Mouse (Mus musculus): Measurements from ENCODE around the gene Rsrc1.
A peak's percentile ranks its signal among the peaks of the same experiment; 100 is the strongest.
"Not testable (repeated sequence)": the region's sequence is repeated elsewhere in the genome, so short reads cannot be mapped to it uniquely, and the experiment has no call there.

Rsrc1 gene

DNA sequence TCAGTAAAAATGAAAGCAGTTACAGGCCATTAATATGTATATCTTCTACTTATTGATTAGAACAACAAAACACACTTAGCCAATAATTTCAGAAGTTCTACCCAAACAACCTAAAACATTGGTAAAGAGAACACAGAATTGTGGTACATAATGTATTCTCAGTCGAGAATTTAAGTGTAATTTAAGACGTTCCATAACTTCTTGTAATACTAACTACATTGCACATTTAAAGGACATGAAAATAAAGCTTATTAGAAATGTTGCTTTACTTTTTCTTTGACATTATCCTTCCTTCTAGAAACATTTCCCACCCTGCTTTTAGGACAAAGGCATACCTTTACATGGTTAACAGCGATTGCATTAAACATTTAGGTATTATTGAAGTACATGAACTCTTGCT lies 2.3 kb downstream of the Rsrc1 start:
- no peak for DNase-seq (ENCODE audit: extremely low spot score, low read depth, low spot score)

DNA sequence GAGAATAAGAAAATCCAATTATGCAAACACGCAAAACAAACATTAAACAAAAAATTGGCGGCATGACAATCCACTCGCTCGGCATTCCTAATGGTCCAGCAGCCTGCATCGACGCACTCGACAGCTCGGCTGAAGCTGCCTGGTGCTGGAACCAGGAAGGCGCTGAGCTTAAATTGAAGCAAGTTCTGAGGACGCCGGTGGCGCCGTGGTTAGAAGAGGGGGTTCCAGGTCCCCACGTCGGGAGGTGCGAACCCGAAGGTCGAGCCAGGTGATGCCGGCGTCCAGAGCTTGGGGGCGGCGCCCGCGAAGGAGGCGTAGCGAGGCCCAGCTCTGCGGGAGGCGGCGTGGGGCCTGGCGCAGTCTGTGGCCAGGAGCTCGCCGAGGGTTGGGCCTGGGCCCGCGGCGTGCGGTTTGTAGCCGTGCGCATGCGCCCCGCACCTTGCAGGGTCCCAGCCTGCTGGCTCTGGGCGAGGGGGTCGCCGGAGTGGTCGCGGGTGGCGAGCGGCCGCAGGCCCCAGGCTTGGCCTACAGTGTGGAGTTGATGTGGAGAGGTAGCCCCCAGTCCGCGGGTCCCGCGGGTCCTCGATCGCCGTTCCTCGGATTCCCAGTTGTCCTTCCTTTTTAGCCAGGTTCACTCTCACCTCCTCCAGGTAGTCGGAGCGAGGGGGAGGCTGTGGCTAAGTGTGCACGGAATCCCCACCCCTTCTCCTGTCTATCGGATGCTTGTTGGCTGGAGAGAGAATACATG lies 4.5 kb downstream of the Rsrc1 start:
- DNase-seq (ENCODE audit: extremely low spot score, low read depth, low spot score), result no peak

DNA sequence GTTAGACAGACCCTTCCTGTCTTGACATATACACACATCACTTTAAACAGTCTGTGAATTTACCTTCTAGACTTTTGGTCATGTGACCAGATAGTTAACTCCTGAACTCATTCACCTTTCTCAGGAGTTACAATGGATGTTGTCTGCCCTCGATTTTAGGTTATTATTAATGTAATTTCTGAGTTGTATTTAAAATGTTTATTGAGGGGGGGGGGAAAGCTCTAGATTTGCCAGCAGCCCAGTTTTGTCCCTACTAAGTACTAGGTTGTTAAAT lies 5.0 kb downstream of the Rsrc1 start:
- DNase-seq (ENCODE audit: extremely low spot score, low read depth, low spot score), result no peak

DNA sequence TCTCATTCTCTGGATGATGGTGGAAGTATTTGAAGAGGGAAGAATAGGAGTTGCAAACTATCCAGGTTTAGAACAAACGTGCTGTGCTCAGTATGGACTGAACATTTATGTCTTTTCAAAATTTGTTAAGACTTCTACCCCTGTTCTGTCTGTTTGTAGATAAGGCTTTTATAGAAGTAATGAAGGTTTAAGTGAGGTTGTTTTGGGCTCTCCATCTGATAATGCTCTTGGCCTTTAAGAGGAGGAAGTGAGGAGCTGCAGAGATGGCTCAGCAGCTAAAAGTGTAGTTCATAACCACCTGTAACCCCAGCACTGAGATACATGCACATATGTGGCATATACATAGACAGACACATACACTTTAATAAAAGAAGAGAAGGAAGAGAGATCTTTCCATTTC lies 15.6 kb downstream of the Rsrc1 start:
- no peak for DNase-seq (ENCODE audit: extremely low spot score, low read depth, low spot score)

DNA sequence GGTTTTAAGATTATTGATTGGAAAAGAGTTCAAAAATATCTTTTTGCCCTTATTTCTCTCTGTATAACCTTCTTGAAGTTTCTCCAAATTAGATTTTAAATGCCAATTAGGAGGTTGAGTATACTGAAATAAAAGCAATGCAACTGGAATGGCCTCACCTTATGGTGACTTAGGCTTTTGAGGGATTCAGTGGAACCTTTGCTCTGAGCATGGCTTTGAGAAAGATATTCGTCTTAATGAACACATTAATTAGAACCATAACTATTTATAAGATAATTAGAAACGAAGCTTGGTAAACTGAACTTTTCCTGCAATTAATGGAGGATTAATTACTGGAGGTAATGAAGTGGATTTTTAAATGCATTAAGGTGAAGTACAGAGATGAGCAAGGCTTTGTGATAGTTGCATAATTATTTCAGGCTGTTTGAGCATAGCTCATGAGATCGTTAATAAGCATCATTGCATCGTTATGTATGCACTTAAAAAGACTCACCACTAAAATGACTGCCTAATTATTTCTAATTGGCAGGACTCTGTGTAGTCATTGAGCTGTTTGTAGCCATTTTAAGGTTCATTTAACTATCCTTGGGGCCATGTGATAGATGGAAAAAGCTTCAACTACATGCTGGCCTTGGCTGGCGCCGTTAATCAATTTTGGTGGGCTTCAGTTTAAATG lies 55.3 kb downstream of the Rsrc1 start:
- peak; percentile 60 for DNase-seq (ENCODE audit: extremely low spot score, low read depth, low spot score)

DNA sequence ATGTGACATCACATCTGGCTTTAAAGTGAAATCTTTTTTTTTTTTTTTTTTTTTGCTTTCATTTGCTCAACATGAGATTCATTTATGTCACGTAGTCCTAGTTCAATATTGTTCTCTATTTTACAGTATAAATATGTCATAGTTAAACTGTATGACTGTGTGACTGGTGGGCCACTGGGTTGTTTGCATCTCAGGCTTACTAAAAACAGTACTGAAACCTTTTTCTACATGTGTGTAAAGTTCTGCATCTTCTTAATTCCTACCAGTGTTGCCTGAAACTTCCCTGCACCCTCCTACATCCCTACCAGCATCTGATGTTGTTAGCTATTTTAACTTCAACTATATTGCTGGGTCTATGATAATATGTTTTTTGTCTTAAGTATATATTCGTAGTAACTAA lies 78.6 kb downstream of the Rsrc1 start:
- no peak for DNase-seq (ENCODE audit: extremely low spot score, low read depth, low spot score)

DNA sequence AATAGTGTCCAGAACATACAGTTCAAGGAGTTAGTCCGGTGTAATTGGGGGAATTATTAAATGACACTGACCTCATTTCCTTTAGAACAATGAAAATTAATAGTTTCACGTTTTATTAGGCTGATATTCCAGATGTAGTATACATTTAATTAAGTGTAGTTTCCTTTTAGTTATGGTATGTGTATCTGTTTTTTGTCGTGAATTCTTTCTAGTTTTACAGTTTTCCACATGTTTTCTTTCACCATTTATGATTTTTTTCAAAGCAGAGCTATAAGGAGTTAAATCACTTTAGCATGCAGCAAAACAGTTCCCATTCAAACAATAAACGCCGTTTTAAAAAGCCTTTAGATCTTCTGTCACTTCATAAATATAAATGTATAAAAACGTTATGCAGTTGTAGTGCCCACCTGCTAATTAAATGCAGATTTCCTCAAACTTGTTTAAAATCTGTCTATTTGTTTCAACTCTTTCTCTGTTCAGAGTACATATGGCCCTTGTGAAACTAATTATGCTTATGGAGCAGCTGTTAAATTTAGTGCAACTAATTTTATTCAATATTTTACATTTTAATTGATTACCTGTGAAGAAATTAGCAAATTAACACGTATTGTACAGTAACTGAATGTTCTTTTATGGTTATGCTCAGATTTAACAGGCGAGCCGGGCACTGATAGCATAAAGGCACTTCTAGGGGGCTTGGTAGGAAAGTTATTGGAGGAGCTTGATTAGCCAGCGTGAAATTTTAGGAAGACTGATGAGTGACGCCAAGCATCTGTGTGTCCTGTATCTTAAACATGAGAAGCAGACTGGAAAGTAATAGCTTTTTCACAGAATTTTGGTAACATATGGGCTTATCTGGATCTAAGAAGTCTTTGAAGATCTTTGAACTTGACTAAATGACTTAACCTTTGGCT lies 89.6 kb downstream of the Rsrc1 start:
- peak; percentile 79 for DNase-seq (ENCODE audit: extremely low spot score, low read depth, low spot score)

DNA sequence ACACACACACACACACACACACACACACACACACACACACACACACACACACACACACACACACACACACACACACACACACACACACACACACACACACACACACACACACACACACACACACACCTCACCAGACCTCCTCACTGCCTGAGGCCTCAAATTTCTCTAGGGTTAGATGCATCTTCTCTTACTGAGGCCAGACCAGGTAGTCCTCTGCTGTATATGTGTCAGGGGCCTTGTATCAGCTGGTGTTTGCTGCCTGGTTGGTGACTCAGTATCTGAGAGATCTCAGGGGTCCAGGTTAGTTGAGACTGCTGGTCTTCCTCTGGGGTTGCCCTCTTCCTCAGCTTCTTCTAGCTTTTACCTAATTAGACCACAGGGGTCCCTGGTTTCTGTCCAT lies 92.5 kb downstream of the Rsrc1 start:
- DNase-seq (ENCODE audit: extremely low spot score, low read depth, low spot score), result not testable (repeated sequence)

DNA sequence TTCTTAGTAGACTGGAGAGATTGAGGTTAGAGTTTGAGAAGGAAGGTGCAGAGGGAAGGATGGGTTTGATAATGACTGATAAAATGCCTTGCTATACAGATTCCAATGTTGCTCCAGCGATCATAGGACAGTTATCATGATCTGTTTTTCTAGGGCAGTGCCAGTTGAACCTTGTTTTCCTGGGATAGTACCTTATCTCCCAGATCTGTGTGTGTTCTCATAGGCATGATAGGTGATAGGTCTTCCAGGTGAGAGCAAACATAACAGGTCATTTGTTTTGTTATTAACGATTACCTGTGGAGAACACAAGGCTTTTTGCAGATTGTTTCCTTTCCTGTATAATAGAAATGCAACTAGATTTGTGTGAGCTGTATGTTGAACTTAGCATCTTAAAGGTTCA lies 94.3 kb downstream of the Rsrc1 start:
- no peak for DNase-seq (ENCODE audit: extremely low spot score, low read depth, low spot score)

DNA sequence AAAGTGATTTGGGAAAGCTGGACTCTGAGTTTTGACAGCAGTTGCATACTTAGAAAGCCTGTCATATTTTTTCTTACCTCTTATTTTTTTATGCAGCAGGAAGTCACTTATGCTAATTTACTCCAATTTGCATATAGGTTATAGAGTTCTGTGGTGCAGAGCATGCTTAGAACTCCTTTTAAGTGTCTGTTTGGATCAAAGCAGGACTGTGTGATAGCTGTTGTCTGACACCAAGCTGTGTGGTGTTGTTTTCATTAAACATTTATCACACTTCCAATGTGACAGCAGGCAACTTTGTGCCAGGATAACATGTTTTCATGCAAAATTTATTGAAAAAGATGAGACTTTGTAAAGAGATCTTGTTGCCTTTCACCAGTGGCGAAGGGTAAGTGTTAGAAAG lies 103.6 kb downstream of the Rsrc1 start:
- no peak for DNase-seq (ENCODE audit: extremely low spot score, low read depth, low spot score)

DNA sequence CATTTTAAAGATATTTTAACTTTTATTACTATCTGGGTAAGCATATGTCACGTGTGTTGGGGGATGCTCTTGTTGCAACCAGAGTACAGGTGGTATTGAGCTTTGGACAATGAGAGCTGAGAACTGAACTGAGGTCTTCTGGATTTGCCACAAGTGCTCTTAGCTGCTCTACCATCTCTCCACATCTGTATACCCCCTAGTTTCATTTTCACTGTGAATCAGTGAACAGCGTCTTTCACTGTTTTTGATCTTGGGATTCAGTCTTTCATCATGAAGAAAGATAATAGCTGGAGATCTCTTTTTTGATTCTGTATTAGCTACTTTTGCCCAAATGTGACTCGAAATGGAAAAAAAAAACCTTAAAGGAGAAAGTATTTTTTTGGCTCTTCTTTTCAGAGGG lies 127.2 kb downstream of the Rsrc1 start:
- no peak for DNase-seq (ENCODE audit: extremely low spot score, low read depth, low spot score)

DNA sequence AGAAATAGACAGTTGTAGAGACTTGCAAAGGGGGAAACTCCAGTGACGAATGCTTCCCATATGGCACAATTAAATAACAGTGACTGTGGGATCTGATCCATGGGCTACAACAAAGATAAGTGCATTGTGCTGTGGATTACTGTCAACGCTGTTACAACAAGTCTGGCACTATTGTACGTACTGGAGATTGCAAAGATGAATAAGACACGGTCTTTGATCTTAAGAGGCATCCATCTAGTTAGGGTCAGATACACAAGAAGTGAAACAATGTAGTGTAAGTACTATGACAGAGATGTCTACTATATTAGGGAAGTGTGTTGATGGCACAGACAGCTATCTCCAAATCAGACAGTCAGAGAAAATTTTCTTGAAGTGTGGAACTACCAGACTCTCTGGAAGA lies 135.1 kb downstream of the Rsrc1 start:
- DNase-seq (ENCODE audit: extremely low spot score, low read depth, low spot score), result no peak

DNA sequence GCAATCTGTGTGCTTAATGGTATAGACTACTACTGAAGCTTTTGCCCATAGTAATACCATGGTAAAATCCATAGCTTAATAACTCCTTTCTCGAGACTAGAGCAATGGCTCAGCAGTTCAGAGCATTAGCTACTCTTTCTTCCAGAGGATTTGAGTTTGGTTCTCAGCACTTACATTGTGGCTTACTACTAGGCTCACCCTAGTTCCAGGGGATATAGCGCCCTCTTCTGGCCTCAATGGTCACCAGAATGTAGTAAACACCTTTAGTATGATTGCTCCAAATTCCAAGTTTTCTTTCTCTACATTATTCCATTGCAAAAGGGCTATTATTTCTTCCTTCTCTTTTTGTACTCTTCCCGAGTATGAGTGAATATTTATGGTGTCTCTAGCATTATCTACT lies 151.3 kb downstream of the Rsrc1 start:
- DNase-seq (ENCODE audit: extremely low spot score, low read depth, low spot score), result no peak

DNA sequence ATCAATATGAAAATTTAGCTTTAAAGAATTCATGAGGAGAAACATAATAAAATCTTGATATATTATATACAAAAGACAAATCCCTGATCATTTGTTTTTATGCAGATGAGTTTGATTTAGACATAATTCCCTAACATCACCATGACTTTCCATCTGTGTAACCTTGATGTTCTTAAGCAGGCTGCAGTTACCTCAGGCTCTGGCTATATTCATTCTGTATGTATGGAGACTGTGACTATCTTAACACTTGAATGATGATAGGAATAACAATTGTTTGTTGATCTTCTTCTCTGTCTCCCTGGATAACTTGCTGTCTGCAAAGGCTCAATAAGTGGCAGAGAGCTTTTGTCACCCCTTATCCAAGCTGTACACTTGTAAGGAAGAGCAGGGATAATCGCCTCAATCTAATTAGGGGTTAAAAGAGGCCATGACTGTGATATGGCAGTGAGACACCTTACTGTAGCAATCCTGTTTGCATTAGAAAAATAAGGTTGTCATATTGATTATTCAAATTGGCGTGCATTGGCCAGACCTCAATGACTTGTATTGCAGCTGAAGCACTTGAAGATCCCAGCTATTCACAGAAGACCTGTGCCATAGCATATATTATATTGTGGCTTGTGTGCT lies 154.7 kb downstream of the Rsrc1 start:
- DNase-seq (ENCODE audit: extremely low spot score, low read depth, low spot score), result no peak

DNA sequence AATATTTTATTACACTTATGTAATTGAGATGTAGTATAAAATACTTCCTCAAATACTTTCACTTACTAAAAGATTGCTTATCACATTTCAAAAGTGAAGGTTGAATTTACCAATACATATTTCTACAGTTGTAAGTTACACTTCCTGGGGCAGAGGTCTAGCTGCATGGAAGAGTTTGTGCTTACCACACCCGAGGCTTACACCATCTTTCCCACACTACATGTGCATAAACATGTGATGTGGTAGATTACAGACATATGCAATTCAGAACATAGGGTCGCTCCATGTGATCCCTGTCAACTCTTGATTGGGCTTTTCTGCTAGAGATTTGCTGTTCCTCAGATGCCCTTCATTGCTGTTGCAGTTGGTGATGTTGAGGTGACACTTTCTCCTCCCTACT lies 163.8 kb downstream of the Rsrc1 start:
- no peak for DNase-seq (ENCODE audit: extremely low spot score, low read depth, low spot score)

DNA sequence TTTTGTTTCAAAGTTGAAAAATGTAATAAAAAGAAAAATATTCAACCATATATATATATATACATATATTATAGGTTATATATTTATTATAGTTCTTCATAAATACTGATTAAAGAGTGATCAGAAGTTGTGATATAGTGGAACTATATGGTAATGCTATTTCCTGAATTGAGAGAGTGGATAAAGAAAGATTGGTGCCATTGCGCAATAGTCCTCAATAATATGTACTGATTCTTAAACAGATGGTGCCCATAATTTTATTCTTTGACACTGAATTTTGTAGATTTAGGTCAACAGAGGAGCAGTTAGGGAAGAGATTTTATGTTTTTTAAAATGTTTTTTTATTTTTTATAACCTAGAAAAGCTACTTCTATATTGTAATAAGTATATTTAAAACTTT lies 165.1 kb downstream of the Rsrc1 start:
- DNase-seq (ENCODE audit: extremely low spot score, low read depth, low spot score), result no peak

DNA sequence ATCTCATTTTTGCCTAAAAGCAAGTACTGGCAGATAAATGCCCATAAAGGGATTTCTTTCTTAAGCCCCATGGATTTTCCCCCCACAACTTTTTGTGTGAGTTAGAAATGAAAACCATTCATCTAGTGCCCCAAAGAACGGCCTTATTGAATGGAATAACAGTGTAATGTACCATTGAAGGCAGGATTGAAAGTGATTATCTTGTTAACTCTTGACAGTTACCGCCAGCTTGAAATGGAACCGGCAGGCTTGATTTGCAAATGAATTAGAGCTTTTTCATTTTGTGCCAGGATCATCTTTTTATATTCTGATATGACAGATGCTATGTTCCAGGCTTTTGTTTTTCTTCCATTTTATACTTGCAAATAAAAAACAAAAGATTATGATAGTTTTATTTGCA lies 166.1 kb downstream of the Rsrc1 start:
- no peak for DNase-seq (ENCODE audit: extremely low spot score, low read depth, low spot score)

DNA sequence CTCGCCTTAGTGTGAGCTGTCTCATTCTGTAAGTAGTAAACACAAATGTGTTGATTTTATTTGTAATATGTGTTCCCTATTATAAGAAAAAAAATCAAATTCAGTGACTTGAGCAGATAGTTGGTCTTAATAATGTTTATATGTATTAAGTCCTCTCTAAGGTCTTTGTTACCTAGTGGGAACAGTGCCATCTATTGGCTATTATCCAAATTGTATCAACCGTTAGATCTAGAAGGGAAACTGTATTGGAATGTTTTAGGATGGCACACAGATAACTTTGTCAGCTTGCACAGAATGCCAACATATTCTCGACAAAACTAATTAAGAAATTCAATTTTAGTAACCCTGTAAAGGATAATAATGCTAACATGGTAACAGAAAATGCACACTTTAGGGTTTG lies 216.0 kb downstream of the Rsrc1 start:
- peak; percentile 16 for DNase-seq (ENCODE audit: extremely low spot score, low read depth, low spot score)

DNA sequence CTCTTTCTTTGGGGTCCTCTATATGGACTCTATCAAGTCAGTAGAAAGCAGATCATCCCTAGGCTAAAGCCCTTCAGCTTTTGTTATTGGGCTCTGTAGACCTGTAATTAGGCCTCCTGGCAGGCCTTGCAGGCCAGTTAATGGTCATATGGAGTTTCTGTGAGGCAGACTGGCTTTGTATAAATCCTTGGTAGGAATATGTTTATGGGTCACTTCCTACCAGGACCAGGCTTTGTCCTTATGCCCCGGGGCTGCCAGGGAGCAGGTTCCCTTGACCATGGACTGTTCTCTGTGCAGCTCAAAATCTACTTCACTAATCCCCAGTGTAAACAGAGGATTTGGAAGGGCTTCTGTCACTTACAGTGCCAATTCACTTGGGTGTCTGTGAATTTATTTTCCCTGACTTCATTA lies 231.9 kb downstream of the Rsrc1 start:
- peak; percentile 31 for DNase-seq (ENCODE audit: extremely low spot score, low read depth, low spot score)

DNA sequence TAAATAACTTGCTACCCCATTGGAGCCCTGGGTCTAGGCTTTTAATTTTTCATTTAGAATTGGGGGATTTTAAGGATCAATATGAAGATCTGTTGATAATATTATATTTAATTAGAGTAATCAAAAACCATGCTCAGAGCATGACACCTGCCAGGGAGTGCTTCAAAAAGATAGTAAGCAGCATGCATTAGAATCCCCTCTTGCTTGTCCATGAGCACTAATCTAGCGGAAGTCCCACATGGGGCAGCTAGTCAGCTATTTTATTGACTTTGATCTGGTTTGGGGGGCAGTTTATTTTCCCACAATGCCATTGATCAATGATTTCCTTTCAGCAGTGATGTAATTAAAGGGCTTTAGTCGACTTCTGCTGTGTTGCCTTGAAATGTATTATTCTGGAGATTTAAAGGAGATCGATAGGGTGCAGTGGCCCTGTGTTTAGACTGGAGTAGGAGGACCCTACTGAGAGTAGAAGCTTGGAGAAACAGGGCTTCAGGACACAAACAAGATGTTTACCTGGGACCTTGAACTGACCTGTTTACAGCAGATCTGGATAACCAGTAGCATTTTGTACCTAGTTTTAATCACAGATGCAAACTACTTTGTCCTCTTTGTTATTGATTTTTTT lies 251.5 kb downstream of the Rsrc1 start:
- no peak for DNase-seq (ENCODE audit: extremely low spot score, low read depth, low spot score)

DNA sequence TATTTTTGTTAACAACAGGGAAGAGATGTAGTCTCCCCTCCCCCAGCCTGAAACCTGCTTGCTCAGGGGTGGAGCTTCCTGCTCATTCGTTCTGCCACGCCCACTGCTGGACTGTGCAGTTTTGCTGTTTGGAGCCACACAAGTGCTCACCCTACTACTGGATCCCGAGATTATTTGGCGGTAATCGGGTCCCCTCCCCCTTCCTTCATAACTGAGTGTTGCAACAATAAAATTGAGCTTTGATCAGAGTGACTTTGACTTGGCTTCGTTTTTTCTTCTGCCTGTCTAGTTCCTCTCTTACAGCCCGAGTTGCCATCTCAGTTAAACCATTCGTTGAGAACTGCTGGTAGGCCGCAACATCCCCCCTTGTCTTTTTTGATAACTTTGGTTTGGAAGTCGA lies 261.3 kb downstream of the Rsrc1 start:
- not testable (repeated sequence) for DNase-seq (ENCODE audit: extremely low spot score, low read depth, low spot score)
